Mouse (Mus musculus) G1E (cell line): ENCODE results near the gene Rbmxl2. TPM values are rescaled to one million over a fixed set of nuclear protein-coding genes. Genes with fewer than 3 reads are reported as not detected.

ENCODE experiments used
- ATAC-seq: 2 replicates; pipeline ENCODE4 v1.8.0; 2016; ENCODE audit warnings: mild to moderate bottlenecking; ENCODE audit not compliant: insufficient number of reproducible peaks, poor library complexity, low FRiP score, severe bottlenecking; ENCODE audit errors: extremely low read depth
- DNase-seq: peaks from one replicate; pipeline ENCODE4 v3.0.0; 2012; ENCODE audit warnings: low spot score
- H3K27me3 ChIP-seq: 2 replicates; pipeline ENCODE4 v1.6.1; 2012; ENCODE audit warnings: mild to moderate bottlenecking, low read length, inconsistent platforms; ENCODE audit not compliant: insufficient read depth
- H3K36me3 ChIP-seq: replicated peaks from 2 replicates; pipeline ENCODE3; 2012; ENCODE audit warnings: mild to moderate bottlenecking, inconsistent platforms
- H3K4me1 ChIP-seq: 2 replicates; pipeline ENCODE4 v1.6.1; 2012; ENCODE audit warnings: low read depth, low read length, inconsistent platforms, mixed read lengths; ENCODE audit not compliant: insufficient read depth
- H3K4me3 ChIP-seq: 2 replicates; pipeline ENCODE4 v1.5.1; 2012; ENCODE audit warnings: low read depth, mild to moderate bottlenecking, inconsistent platforms, low read length, moderate library complexity, mixed read lengths
- H3K9me3 ChIP-seq: replicated peaks from 2 replicates; pipeline ENCODE4 v1.6.1; 2012; ENCODE audit warnings: inconsistent platforms
- CTCF ChIP-seq: IDR thresholded peaks from 2 replicates; pipeline ENCODE4 v1.5.1; 2012; ENCODE audit warnings: low read depth, low read length, inconsistent platforms, mixed read lengths
- GATA1 ChIP-seq: IDR thresholded peaks from 2 replicates; pipeline ENCODE4 v1.6.1; 2012; ENCODE audit warnings: borderline replicate concordance, low read length, inconsistent platforms, mixed read lengths
- GATA2 ChIP-seq: IDR thresholded peaks from 2 replicates; pipeline ENCODE4 v1.6.1; 2012; ENCODE audit warnings: low read depth, low read length, inconsistent platforms, borderline replicate concordance
- POLR2AphosphoS5 ChIP-seq: IDR thresholded peaks from 2 replicates; pipeline ENCODE4 v1.6.1; 2012; ENCODE audit warnings: low read depth, low read length, inconsistent platforms; ENCODE audit not compliant: insufficient replicate concordance
- TAL1 ChIP-seq: conservative IDR thresholded peaks from 2 replicates; pipeline ENCODE4 v1.6.1; 2012; ENCODE audit warnings: low read depth, low read length, inconsistent platforms, mixed read lengths
- polyA plus RNA-seq: library from polyadenylated mRNA; stranded (reverse); fragments of >175 nt; gene quantifications from 2 replicates; pipeline ENCODE4 v1.2.3, GENCODE M21; 2012
- total RNA-seq, 2 experiments: library from RNA; stranded (forward) in 1 of 2; stranded (reverse) in 1 of 2; fragments of 200-1000 nt in 1 of 2; fragments of >200 nt in 1 of 2; fragmentation: Nextera tagmentation in 1 of 2; gene quantifications; 2 replicates each; pipeline ENCODE4 v1.2.3; 2014 to 2017

Gene Rbmxl2
- total and polyA plus RNA-seq, 3 experiments = not detected

DNA sequence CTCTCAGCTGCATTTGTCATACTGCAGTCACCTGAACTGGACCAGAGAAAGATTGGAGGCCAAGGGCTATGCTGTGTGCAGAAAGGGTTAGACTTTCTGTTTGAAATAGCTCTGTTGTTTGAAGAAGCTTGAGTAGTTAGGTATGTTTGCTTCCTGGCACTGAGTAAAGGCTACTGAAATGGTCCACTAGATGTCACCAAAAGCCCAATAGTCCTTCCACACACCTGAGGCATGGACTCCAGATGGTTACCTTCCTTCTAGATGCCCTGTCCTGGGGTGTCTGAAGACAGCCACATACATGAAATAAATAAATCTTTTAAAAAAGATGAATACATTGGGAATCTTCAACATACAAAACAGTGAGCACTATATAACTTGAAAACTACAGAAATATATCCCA lies 6.5 kb downstream of the Rbmxl2 start:
- DNase-seq = no peak
- no peak overlapping the region for H3K4me3 ChIP-seq
- H3K4me1 ChIP-seq = no peaks in the 10 kb centered on the region
- H3K27me3 ChIP-seq = no peaks in the 10 kb centered on the region
- TF ChIP-seq TAL1 = no peak
- TF ChIP-seq GATA2 = no peak
- TF ChIP-seq CTCF = no peak
- TF ChIP-seq POLR2AphosphoS5 = no peak
- TF ChIP-seq GATA1 = no peak
- no peaks in the 10 kb centered on the region for H3K36me3 ChIP-seq
- no peak for ATAC-seq
- H3K9me3 ChIP-seq = no peaks in the 10 kb centered on the region

DNA sequence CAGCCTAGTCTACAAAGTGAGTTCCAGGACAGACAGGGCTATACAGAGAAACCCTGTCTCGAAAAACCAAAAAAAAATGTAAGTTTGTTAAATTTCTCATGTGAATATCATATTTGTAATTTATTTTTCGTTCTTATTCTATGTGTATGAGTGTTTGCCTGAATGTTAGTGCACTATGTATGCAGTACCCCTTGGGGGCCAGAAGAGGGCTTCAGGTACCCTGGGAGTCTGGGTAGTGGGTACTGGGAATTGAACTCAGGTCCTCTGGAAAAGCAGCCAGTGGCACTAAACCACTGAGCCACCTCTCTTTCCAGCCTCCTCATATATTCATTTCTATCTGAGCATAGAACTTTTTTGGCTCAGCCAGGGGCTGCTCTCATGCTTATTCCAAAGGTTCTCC lies 7.6 kb downstream of the Rbmxl2 start:
- Histone ChIP-seq H3K27me3 (no peaks in the 10 kb centered on the region), H3K4me3 (no peak overlapping the region), H3K9me3 (no peaks in the 10 kb centered on the region), H3K36me3 (no peaks in the 10 kb centered on the region), H3K4me1 (no peaks in the 10 kb centered on the region)
- DNase-seq (no peak), ATAC-seq (peak; percentile 34; the same call in 1 of the 2 replicates)
- TF ChIP-seq GATA2 (no peak), TAL1 (no peak), CTCF (no peak), POLR2AphosphoS5 (no peak), GATA1 (no peak)

DNA sequence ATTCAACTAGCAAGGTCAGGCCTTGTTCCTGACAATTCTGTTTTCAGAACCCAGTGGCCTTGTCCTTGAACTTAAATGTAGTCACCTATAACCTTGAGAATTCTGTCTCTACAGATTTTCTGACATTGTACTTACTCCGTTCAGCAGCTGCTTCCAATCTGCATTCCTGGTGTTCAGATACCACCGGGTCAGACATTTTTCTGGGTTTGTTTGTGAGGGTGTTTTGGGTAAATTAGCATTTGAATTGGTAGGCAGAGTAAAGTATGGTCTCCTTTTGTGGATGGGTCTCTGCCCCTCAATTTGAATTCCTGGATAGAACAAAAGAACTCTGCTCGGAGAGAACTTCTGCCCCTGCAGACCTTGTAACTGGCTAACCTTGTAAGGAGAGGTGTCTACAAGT lies 27.6 kb downstream of the Rbmxl2 start:
- H3K36me3 ChIP-seq = no peaks in the 10 kb centered on the region
- TF ChIP-seq CTCF = no peak
- no peak for TF ChIP-seq GATA1
- no peak for TF ChIP-seq POLR2AphosphoS5
- TF ChIP-seq GATA2 = no peak
- no peak for TF ChIP-seq TAL1
- DNase-seq = no peak

DNA sequence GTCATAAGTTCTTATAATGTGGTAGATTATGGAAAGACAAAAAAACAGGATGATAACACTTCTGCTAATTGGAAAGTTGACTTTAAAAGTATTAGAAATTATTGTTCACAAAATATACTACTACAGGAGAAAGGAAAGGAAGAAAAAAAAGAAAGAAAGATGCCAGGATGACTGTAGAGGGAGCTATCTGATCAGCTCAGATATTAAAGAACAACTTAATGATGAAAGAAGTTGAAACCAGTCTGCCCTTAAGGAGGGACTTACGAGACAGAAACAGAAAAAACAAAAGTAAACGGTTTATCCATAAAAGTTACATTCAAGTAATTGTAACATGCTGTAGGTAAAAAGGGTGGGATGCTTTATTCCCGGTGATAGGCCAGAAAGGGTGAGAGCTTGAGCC lies 28.3 kb downstream of the Rbmxl2 start:
- no peak overlapping the region for H3K4me3 ChIP-seq
- H3K27me3 ChIP-seq = no peaks in the 10 kb centered on the region
- no peaks in the 10 kb centered on the region for H3K36me3 ChIP-seq
- no peak for ATAC-seq
- H3K9me3 ChIP-seq = no peaks in the 10 kb centered on the region
- TF ChIP-seq POLR2AphosphoS5 = no peak
- TF ChIP-seq TAL1 = no peak
- no peak for TF ChIP-seq GATA1
- TF ChIP-seq GATA2 = no peak
- TF ChIP-seq CTCF = no peak
- H3K4me1 ChIP-seq = no peaks in the 10 kb centered on the region
- no peak for DNase-seq

More for the DNA sequence above, 27.6 kb downstream of the Rbmxl2 start:
- no peaks in the 10 kb centered on the region for H3K9me3 ChIP-seq
- H3K4me3 ChIP-seq = no peak overlapping the region
- H3K4me1 ChIP-seq = no peaks in the 10 kb centered on the region
- H3K27me3 ChIP-seq = no peaks in the 10 kb centered on the region
- ATAC-seq = no peak

DNA sequence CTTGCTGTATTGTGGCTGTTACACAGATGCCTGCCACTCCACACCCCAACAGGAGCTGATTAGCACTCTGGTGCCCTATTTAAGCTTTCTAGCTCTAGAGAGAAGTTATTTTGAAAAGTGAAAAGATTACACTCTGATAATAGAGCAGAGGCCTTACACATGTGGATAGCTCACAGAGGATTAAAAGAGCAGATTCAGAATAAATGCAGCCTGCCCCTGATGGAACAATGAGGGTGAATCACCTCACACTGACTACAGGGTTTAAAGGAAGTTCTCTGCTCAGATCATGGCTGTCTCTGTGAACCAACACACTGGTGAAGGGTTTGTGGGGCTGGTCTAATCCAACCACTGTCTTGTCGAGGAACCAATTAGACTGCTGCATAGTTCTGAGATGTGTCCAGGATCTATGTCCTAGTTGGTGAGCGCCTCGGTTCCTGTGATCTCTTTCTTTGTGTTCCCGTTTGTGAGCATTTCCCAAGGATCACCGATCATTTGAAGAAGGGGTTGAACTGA lies 32.2 kb downstream of the Rbmxl2 start:
- DNase-seq (no peak), ATAC-seq (no peak)
- no peak for TF ChIP-seq GATA2
- TF ChIP-seq POLR2AphosphoS5 = no peak
- no peak for TF ChIP-seq TAL1
- Histone ChIP-seq H3K36me3 (no peaks in the 10 kb centered on the region), H3K4me3 (no peak overlapping the region), H3K4me1 (no peaks in the 10 kb centered on the region), H3K27me3 (no peaks in the 10 kb centered on the region), H3K9me3 (no peaks in the 10 kb centered on the region)

DNA sequence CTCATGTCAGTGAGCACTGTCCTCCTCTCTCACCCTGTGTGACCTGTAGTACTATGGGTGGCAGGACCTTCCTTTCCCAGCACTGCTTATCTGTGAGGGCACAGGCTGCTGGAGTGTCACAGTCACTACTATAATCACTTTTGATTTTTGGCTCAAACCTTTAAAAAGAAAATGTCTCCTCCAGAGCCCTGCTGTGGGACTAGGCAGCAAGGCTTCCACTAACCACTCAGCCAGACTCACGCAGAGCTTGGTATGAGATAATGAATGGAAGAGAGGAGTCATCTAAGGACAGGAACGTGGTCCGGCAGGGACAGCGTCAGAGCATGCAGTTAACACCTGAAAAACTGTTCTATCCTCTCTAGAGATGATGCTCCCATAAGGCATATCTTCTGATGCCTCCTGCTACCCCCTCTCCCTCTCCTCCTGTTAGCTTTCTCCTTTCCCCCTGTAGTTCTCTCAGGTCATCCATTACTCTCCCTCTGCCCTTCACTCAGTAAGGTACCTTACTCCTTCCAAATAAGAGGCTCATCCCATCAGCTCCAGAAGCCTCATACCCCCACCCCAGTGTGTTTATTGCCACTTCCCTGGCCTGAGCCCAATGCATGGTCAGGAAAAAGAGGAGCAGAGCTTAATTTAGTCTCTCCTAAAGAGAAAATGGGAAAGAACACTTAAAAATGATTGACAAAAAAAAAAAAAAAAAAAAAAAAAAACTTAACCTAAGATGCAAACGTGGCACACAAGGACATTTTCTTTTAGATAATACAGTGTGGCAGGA lies 41.2 kb downstream of the Rbmxl2 start:
- Histone ChIP-seq H3K36me3 (no peaks in the 10 kb centered on the region), H3K4me3 (no peak overlapping the region), H3K9me3 (no peaks in the 10 kb centered on the region), H3K27me3 (no peaks in the 10 kb centered on the region), H3K4me1 (no peaks in the 10 kb centered on the region)
- no peak for ATAC-seq
- DNase-seq = no peak
- TF ChIP-seq POLR2AphosphoS5 (no peak), GATA2 (no peak), GATA1 (no peak), TAL1 (no peak), CTCF (no peak)
